Mouse (Mus musculus) stomach, embryonic 14.5 days (tissue): ENCODE results near the gene Cfl1. TPM values are rescaled to one million over a fixed set of nuclear protein-coding genes. Genes with fewer than 3 reads are reported as not detected.

Source experiments
- ATAC-seq: fragments of 200-750 bp; cut with Nextera tagmentation; 2 replicates; pipeline ENCODE4 v1.8.0; 2017; ENCODE audit warnings: low read depth, moderate TSS enrichment; ENCODE audit not compliant: insufficient number of reproducible peaks, insufficient read depth, low FRiP score
- H3K27ac ChIP-seq: fragments of 300-500 bp; sonication (generic); 2 replicates; pipeline ENCODE4 v1.5.1; 2014; ENCODE audit warnings: mild to moderate bottlenecking, low read length, moderate library complexity, mixed read lengths
- H3K27me3 ChIP-seq: fragments of 300-500 bp; sonication (generic); 2 replicates; pipeline ENCODE4 v1.6.1; 2014; ENCODE audit warnings: low read length, control low read depth, mixed read lengths; ENCODE audit not compliant: control insufficient read depth, insufficient read depth
- H3K36me3 ChIP-seq: fragments of 300-500 bp; sonication (generic); 2 replicates; pipeline ENCODE4 v1.6.1; 2014; ENCODE audit warnings: mild to moderate bottlenecking, control low read depth, low read length, moderate library complexity, mixed read lengths; ENCODE audit not compliant: control insufficient read depth, insufficient read depth
- H3K4me1 ChIP-seq: fragments of 300-500 bp; sonication (generic); 2 replicates; pipeline ENCODE4 v1.6.1; 2014; ENCODE audit warnings: low read length, control low read depth, mixed read lengths; ENCODE audit not compliant: control insufficient read depth, insufficient read depth
- H3K4me2 ChIP-seq: fragments of 300-500 bp; sonication (generic); replicated peaks from 2 replicates; pipeline ENCODE4 v1.6.1; 2014; ENCODE audit warnings: low read depth, low read length, control low read depth
- H3K4me3 ChIP-seq: fragments of 300-500 bp; sonication (generic); 2 replicates; pipeline ENCODE4 v1.5.1; 2014; ENCODE audit warnings: low read depth, low read length, control low read depth
- H3K9ac ChIP-seq: fragments of 300-500 bp; sonication (generic); replicated peaks from 2 replicates; pipeline ENCODE4 v1.6.1; 2014; ENCODE audit warnings: low read depth, mild to moderate bottlenecking, control low read depth, low read length, moderate library complexity, mixed read lengths
- H3K9me3 ChIP-seq: fragments of 300-500 bp; sonication (generic); 2 replicates; pipeline ENCODE4 v1.6.1; 2016; ENCODE audit warnings: low read depth, low read length, control low read depth; ENCODE audit not compliant: control insufficient read depth
- WGBS: fragments of 180-500 bp; shearing (Covaris S2); extraction: QIAGEN DNeasy Blood & Tissue Kit; methylation state at CpG from one replicate; pipeline ENCODE4 v1.1.7; 2014; 5-methylcytosine and 5-hydroxymethylcytosine counted together
- polyA plus RNA-seq: library from polyadenylated mRNA; unstranded; fragments of >200 nt; fragmentation: Nextera tagmentation; extraction: Ambion mirVana; gene quantifications from 2 replicates; pipeline ENCODE4 v1.2.1, GENCODE M21; 2014

Gene Cfl1
- polyA plus RNA-seq, 1 experiment from 2014 or later, result 2,937 TPM

- ATAC-seq, result no peak
- 0 out of 2 replicates have a peak, but pooled peaks cover 6% of the 10 kb centered on the region for H3K36me3 ChIP-seq
- peak overlapping the region; percentile 99 for H3K4me2 ChIP-seq
- H3K4me1 ChIP-seq, result peaks cover 24% of the 10 kb centered on the region
- H3K27me3 ChIP-seq, result no peaks in the 10 kb centered on the region
- no peak overlapping the region for H3K9ac ChIP-seq
- no peaks in the 10 kb centered on the region for H3K9me3 ChIP-seq
- 80% methylated on average over 12 of the region's 12 CpGs for WGBS
- peak overlapping the region; percentile 74 for H3K4me3 ChIP-seq
- no peak overlapping the region for H3K27ac ChIP-seq
Measured at GRCm38 (mm10) chr19:5455037-5455436, 35.2 kb upstream of the Cfl1 start.

GRCm38 (mm10) chr19:5455568-5455967, 34.7 kb upstream of the Cfl1 start:
- H3K4me1 ChIP-seq, result peaks cover 24% of the 10 kb centered on the region
- peak overlapping the region; percentile 74 for H3K4me3 ChIP-seq
- H3K27me3 ChIP-seq, result no peaks in the 10 kb centered on the region
- 50% methylated on average over 8 of the region's 8 CpGs for WGBS
- H3K36me3 ChIP-seq, result 0 out of 2 replicates have a peak, but pooled peaks cover 6% of the 10 kb centered on the region
- no peak for ATAC-seq
- peak overlapping the region; percentile 58; the same call in 1 of the 2 replicates for H3K27ac ChIP-seq
- peak overlapping the region; percentile 78; the same call in 1 of the 2 replicates for H3K9ac ChIP-seq
- H3K9me3 ChIP-seq, result no peaks in the 10 kb centered on the region
- peak overlapping the region; percentile 99 for H3K4me2 ChIP-seq

- Histone ChIP-seq H3K4me1 (peaks cover 29% of the 10 kb centered on the region), H3K9ac (peak overlapping the region; percentile 78), H3K4me2 (peak overlapping the region; percentile 99), H3K36me3 (0 out of 2 replicates have a peak, but pooled peaks cover 6% of the 10 kb centered on the region), H3K9me3 (no peaks in the 10 kb centered on the region), H3K27ac (peak overlapping the region; percentile 87), H3K27me3 (no peaks in the 10 kb centered on the region), H3K4me3 (peak overlapping the region; percentile 74)
- 4% methylated on average over 26 of the region's 26 CpGs for WGBS
- no peak for ATAC-seq
Measured at GRCm38 (mm10) chr19:5456241-5456921, 33.9 kb upstream of the Cfl1 start.

GRCm38 (mm10) chr19:5456922-5457745, 33.1 kb upstream of the Cfl1 start:
- no peaks in the 10 kb centered on the region for H3K27me3 ChIP-seq
- WGBS, result under 1% methylated on average over 70 of the region's 70 CpGs
- peak; percentile 93 for ATAC-seq
- H3K27ac ChIP-seq, result peak overlapping the region; percentile 87
- H3K4me2 ChIP-seq, result peak overlapping the region; percentile 99
- peak overlapping the region; percentile 74 for H3K4me3 ChIP-seq
- no peaks in the 10 kb centered on the region for H3K9me3 ChIP-seq
- peaks cover 9% of the 10 kb centered on the region; the same call in 1 of the 2 replicates for H3K36me3 ChIP-seq
- peaks cover 30% of the 10 kb centered on the region for H3K4me1 ChIP-seq
- peak overlapping the region; percentile 78 for H3K9ac ChIP-seq

GRCm38 (mm10) chr19:5457746-5458442, 32.4 kb upstream of the Cfl1 start, which contains the start of gene Ccdc85b:
Ccdc85b (minus strand) TSS chr19:5457894.
- Histone ChIP-seq H3K4me3 (peak within 1 kb of the TSS; percentile 74), H3K9ac (peak within 1 kb of the TSS; percentile 78), H3K36me3 (peaks cover 16% of the 10 kb centered on the region), H3K9me3 (no peaks in the 10 kb centered on the region), H3K27ac (peak within 1 kb of the TSS; percentile 87), H3K4me2 (peak within 1 kb of the TSS; percentile 99), H3K4me1 (peaks cover 30% of the 10 kb centered on the region), H3K27me3 (no peaks in the 10 kb centered on the region)
- WGBS, result 7% methylated on average over 14 of the region's 14 CpGs
- ATAC-seq, result peak; percentile 8; the same call in 1 of the 2 replicates

GRCm38 (mm10) chr19:5459019-5459418, 31.2 kb upstream of the Cfl1 start:
- no peak overlapping the region for H3K27ac ChIP-seq
- no peaks in the 10 kb centered on the region for H3K9me3 ChIP-seq
- 66% methylated on average over 7 of the region's 7 CpGs for WGBS
- no peak overlapping the region for H3K9ac ChIP-seq
- no peak for ATAC-seq
- peaks cover 31% of the 10 kb centered on the region for H3K4me1 ChIP-seq
- no peaks in the 10 kb centered on the region for H3K27me3 ChIP-seq
- no peak overlapping the region for H3K4me2 ChIP-seq
- H3K36me3 ChIP-seq, result peaks cover 23% of the 10 kb centered on the region
- no peak overlapping the region for H3K4me3 ChIP-seq

- Histone ChIP-seq H3K4me3 (peak overlapping the region; percentile 86), H3K4me2 (peak overlapping the region; percentile 90), H3K36me3 (peaks cover 25% of the 10 kb centered on the region), H3K9ac (peak overlapping the region; percentile 61), H3K4me1 (peaks cover 33% of the 10 kb centered on the region), H3K27ac (no peak overlapping the region), H3K27me3 (no peaks in the 10 kb centered on the region), H3K9me3 (no peaks in the 10 kb centered on the region)
- 29% methylated on average over 3 of the region's 3 CpGs for WGBS
- ATAC-seq, result no peak
Measured at GRCm38 (mm10) chr19:5459896-5460295, 30.4 kb upstream of the Cfl1 start.

GRCm38 (mm10) chr19:5460465-5460911, 29.8 kb upstream of the Cfl1 start, which contains the start of gene Fibp:
Fibp (plus strand) TSS chr19:5460615.
- WGBS, result under 1% methylated on average over 32 of the region's 32 CpGs
- Histone ChIP-seq H3K27me3 (no peaks in the 10 kb centered on the region), H3K4me2 (peak within 1 kb of the TSS; percentile 90), H3K9ac (peak within 1 kb of the TSS; percentile 61), H3K27ac (peak within 1 kb of the TSS; percentile 62), H3K4me1 (peaks cover 27% of the 10 kb centered on the region), H3K36me3 (peaks cover 31% of the 10 kb centered on the region), H3K9me3 (no peaks in the 10 kb centered on the region), H3K4me3 (peak within 1 kb of the TSS; percentile 86)
- ATAC-seq, result peak; percentile 54
